Mouse (Mus musculus): ENCODE measurements around the gene Blnk.

Blnk gene

GRCm38 (mm10) chr19:41003694-41004315, 9.5 kb upstream of the Blnk start:
- ATAC-seq (ENCODE audit: low TSS enrichment), result no peak

DNA sequence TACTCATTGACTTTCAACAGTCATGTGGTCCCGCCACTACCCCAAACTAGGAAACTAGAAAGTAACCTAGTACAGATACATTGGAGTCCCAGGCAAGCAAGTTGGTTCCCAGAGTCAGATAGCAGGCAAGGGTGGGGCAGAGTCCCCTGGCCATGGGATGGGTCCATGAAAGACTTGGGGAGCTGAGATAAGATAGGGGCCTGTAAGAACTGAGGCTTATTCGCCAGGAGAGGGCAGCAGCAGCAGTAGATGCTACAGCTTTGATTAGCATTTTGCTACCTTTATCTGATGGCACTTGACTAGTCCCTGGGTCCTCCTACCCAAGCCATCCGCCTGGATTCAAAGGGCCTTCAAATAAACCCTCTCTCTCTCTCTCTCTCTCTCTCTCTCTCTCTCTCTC, 5.2 kb upstream of the Blnk start:
- no peak for ATAC-seq (ENCODE audit: low TSS enrichment)

DNA sequence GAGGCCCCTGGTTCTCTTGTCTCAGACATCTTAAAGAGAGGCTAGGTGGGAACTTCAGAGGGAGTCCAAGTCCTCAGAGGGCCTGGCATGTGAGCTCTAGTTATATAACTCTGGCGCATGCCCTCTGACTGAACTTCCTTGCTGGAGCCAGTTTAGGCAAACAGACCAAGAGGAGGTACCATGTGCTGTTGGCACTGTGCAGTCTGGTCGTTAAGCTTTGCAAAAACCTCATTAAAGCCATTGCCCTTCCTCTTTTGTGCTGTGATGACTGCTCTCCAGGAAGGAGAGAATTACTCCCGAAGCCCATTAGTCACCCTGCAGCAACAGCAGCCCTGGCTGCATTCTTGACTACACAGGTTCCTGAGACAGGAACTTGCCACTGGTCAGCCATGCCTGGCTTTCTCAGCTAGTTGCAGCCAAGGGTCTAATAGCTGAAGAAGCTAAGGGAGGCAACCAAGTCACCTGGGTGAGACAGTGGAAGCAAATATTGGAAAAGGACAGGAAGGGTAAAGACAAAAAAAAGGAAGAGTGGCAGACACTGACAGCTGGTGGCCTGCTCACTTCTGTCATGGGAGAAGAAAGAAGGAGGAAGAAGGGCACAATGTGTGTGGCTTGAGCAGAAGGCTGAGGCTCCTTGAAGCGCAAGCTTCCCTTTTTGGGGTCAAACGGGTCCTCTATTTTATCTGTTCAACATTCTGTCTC, 4.3 kb upstream of the Blnk start:
- ATAC-seq (ENCODE audit: low TSS enrichment), result no peak

DNA sequence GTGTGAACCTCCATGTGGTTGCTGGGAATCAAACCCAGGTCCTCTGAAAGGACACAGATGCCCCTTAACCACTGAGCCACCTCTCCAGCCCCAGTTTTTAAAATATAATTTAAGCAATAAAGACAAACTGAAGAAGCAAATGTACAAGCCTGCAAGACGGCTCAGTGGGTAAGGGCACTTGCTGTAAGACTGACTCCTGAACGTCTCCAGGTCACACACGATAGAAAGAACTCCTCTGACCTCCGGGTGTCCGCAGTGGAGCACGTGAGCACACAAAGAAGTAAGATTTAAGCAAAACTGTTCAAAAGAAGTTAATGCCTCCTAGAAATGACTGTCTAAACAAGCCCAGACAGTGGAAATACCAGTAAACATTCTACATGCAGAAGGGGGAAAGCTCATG, 2.4 kb upstream of the Blnk start:
- ATAC-seq (ENCODE audit: low TSS enrichment), result no peak

DNA sequence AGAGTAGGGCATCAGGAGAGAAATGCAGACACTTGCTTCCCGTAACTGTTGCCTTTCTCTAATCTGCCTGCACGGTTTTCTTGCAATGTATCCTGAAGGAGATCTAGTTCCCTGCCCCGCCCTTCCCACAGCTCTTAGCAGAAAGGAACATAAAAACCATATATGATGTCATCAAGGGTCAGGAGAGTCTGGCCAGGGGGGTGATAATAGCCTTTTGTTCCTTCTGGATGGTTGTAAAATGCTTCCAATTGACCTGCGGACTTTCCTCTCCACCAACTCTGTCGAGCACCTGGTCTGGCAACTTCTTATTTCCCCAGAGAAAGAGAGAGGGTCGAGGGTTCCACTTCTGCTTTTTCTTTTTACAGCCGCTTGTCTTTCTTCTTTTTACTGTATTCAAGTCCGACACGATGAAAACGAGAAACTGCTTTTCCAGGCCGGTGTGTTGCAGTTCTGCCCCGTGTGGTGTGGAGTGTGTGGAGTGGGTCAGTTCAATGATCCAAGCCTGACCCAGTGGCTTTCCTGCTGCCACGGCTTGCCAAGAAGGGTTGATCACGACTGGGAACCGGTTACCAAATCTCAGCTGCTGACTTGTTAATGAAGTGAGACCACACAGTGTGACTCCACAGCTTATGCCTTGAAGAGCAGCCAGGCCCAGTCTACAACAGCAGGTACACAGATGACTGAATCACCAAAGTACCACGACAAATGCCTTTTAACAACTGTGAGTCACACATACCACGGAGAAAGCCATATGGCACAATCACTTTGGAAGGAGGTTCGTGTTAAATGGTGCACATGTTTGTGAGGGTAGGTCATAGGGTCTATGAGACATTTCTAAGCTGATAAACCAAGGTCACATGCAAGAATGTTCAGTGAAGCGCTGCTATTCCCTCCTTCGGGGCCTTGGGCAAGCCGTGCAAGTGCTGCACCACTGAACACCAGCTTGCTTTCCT, 1.4 kb upstream of the Blnk start:
- peak; percentile 14; the same call in 1 of the 2 replicates for ATAC-seq (ENCODE audit: low TSS enrichment)

DNA sequence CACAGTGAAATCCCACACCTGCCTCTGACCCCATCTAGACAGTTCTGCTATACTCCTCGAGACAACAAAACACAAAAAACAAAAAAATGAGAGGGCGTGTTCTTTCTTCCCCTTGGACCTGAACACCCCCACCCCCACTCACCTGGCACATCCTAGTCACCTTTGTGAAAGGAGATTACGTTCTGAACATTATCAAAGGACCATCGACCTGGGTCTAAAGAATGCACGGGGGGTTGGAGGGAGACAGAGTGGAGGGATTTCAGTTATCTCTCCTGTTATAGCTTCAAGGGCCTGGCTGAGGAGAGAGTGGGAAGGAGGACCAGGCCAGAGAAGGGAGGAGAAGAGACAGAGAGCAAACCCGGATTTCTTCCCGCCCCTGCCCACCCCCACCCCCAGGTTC, 576 bp upstream of the Blnk start:
- ATAC-seq (ENCODE audit: low TSS enrichment), result no peak

- peak; percentile 1; the same call in 1 of the 2 replicates for ATAC-seq (ENCODE audit: low TSS enrichment)
Measured at GRCm38 (mm10) chr19:40993356-40993755, 979 bp downstream of the Blnk start.

DNA sequence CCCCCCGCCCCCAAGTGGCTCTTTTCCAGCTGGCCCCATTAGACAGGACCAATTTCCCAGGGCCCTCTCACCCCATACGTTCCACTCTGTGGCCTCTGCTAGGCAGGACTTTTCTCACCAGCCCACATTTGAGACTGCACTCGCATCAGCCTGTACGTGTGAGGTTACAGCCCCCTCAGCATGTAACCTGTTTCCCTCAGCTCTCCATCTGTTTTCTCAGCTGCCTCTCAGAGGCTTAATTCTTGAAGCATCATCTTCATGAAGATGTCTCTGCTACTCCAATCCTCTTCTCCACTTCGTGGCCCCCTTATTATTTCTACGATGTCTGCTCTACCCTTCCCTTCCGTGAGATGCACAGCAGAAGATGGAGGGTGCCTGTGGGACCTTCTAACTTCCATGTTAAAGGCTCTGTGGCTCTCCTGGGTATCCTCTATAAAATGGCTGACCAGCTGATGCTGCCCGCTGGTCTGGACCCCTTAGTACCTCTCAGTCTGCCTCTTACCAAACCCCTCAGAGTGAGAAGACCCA, 1.8 kb downstream of the Blnk start:
- ATAC-seq (ENCODE audit: low TSS enrichment), result 0 out of 2 replicates have a peak, but pooled peaks have one; percentile 29

GRCm38 (mm10) chr19:40992096-40992495, 2.2 kb downstream of the Blnk start:
- ATAC-seq (ENCODE audit: low TSS enrichment), result no peak

- ATAC-seq (ENCODE audit: low TSS enrichment), result no peak
Measured at GRCm38 (mm10) chr19:40991626-40992025, 2.7 kb downstream of the Blnk start.

DNA sequence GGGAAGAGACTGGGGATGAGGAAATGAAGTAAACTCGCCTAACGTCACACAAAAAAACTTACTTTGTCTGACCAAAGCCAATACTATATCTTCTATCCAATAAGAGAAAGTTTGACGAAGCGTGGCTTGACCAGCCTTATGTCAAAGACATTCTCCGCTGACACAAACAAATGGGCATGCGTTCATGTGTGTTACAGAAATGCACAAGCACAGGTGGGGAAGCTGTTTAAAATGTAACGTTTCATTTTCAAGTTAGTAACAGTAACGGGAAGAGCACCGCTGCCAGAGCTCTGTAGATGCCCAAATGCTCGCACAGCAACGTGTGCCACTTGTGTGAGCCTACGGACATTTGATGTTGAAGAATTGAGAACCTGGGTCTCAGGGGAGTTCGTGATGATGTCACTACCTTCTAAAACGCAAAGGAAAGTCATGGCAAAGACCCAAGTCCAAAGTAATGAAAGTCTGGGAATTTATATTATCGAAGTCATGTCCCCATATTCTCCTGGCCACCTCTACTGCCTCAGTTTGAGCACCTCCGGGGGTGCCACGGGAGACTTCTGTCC, 3.5 kb downstream of the Blnk start:
- ATAC-seq (ENCODE audit: low TSS enrichment), result no peak

DNA sequence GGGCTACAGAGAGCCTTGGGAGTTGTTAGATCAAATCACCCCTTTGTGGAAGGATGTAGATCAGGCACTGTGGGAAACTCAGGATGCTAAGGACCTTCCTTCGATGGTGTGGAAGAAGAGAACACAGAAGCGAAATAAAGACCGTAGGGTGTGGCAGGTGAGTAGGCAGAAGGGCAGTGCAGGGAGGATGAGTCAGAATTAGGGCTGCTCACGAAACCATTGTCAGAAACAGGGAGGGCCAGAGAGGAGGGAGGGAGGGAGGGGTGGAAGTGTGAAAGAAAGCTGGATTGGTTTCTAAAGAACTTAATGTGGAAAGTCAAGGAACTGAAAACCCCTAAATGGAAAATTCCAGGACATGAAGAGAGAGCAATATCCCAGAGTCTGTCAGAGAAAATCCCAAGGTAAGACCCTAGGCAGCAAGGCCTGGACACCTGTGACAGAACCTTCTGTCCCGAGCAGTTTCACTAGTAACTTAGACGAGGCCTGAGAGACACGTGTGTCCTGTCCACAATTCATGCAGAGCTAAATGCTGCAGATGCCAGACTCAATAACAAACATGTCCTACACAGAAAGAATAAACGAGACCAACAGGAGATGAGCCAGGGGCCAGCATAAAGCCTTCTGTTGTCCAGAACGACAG, 4.3 kb downstream of the Blnk start:
- ATAC-seq (ENCODE audit: low TSS enrichment), result no peak

DNA sequence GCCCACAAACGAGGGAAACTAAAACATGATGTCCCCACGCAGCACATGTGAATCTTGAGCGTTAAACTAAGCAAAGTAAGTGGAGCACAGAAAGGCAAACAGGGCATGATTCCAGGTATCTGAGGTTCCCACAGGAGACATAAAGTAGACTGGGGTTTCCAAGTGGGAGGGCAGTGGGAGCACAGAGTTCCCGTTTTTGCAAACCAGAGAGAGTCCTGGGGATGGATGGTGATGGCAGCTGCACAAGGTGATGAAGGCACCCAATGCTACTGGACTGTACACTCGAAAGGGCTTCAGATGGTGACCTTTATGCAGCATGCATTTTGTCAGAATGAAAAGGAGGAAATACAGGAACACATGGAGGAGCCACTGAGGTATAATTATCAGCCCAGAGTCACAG, 5.5 kb downstream of the Blnk start:
- no peak; the same call in 1 of the 2 replicates for ATAC-seq (ENCODE audit: low TSS enrichment)

DNA sequence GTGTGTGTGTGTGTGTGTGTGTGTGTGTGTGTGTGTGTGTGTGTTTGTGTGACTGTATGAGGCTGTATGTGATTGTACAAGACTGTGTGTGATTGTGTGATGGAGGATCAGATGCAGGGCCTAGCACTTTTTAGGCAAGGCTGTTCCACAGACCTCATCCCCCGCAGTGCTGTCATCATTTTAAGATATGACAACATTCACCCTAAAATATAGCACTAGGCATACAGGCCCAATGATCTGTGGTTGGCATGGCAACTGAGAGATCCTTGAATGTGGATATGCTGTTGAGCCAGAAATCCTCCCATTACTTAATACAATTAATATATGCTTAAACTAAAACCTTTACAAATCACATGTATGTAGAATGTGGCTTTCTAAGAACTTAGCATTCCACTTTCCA, 9.8 kb downstream of the Blnk start:
- ATAC-seq (ENCODE audit: low TSS enrichment), result no peak

DNA sequence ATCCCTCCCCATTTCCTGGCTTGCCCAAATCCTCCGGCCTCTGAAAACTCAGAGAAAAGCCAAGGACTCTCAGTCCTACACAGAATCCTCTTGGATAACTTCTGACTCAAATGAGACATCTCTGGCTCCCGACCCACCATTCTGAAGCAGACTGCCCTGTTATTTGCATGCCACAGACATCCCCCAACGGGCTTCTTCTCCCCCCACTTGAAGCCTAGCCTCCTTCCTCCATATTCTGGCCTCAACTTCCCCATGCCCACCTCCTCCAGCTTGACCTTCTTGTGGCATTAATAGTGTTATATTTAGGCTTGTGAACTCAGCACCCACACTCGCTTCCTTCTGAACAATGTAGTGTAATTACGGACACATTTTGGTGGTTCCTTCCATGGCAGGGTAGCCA, 13.7 kb downstream of the Blnk start:
- no peak for ATAC-seq (ENCODE audit: low TSS enrichment)

DNA sequence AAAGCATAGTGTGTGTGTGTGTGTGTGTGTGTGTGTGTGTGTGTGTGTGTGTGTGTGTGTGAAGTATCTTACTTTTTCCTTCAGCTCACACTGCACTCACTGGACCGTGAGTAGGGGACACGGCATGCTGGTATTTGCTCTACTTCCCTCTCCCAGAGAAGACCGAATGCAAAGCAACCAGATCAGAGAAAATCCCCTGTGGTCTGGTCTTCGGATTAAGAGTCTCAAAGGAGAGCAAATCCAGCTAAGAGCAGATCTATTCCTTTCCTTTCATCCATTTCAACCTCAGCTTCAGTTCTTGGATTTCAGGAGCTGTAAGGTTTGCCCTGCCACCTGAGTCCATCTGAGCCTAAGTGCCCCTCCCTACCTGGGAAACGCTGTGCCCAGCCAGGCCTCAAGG, 16.3 kb downstream of the Blnk start:
- no peak for ATAC-seq (ENCODE audit: low TSS enrichment)

DNA sequence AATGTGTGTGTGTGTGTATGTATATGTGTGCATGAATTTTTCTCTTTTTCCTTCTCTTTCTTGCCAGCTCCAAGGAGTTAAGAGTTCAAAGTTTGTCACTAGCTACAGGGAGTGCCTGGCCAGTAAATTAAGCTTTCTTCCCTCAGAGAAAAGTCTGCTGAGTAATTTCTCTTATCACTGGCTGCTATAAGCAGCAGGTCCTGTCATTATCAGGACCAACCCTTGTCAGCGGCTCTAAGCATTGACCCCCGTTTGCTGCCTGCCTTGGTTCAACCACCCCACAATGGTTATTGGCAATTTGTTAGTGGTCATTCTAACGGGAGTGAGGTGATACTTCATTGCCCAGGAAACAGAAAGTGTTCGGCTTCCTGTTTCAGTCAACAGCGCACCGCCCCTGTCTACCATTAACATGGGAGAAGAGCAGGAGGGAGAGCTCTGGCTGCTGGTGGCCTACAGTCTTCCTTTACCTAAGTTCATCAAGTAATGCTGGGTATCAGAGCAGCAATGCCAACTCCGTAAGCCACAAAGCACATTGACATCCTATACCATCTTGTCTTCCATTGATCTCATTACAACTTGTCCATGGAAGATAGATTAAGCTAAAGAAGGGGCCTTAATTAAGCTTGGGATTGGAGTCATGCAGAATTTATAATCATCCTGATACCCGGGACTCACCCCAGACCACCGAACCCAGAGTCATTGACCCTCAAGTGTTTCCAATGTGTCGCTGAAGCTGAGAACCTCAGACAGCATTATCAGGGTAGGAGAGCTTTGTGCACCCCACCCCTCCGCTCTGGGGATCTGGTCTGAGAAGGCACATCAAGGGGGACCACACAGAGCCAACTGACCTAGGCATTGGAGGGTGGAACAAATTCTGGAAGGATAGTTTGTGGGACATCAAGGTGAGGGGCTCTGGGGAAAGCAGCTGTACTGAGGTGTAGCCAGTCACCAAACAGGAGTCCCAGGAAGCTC, 17.1 kb downstream of the Blnk start:
- ATAC-seq (ENCODE audit: low TSS enrichment), result no peak

DNA sequence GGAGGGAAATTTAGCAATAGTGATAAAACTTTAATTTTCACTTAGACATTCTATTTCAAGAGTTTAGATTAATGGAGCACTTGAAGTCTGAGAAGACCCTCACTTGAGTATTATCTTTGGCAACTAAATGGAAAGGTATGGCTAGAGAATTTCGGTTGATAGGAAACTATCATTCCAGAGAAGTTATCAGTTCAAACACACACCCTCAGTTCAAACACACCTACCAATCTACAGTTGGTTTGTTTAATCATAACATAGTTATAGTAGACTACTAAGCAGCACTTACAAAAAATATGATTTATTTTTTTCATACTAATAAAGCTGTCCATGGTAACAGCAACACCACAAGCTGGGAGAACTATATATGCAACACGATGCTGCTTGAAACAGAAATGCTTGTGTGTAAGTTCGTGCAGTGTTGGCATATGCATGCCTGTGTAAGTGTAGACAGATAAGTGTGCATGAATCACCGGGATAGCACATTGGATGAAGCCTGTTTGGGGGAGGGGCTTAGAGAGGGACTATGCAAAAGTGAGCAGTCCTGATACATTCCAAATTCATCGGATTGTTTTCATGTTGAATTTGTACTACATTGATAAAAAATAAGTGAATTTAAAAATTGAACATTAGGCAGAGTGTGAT, 22.9 kb downstream of the Blnk start:
- no peak for ATAC-seq (ENCODE audit: low TSS enrichment)

DNA sequence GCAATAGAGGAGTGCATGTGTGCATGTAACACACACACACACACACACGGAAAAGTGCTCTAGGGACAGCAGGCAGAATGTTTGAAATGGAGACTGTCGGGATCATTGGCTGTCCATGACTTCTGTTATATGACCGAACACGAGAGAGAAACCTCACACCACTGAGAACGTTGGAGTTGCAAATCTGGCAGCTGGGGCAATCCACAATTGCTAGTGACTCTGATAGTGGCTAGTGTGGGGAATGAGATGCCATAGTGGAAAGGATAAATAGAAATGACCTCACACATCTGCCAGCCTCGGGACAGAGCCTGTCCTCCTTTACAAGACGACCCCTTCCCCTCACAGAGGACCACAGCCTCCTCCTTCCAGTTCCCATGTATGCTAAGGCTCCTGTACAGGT, 23.6 kb downstream of the Blnk start:
- ATAC-seq (ENCODE audit: low TSS enrichment), result no peak

DNA sequence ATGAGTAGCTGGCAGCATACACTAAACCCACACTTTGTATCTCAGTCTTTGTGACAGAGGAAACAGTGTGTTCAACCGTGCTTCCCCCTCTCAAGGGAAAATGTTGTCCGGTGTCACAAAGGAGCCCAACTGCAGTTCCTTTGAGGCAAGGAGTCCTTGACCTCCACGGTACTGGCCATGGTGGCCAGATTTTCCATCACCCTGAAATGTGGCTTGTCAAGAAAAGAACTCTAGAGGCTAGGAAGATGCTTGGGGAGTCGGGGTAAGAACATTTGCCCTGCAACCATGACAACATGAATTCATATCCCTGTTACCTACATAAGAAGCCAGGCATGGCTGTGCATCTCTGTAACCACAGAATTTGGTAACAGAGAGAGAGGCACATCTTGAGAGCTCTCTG, 24.0 kb downstream of the Blnk start:
- ATAC-seq (ENCODE audit: low TSS enrichment), result no peak

Measured in frontal cortex, adult (tissue).